Mouse (Mus musculus): Measurements from ENCODE around the gene Atad5.

DNA sequence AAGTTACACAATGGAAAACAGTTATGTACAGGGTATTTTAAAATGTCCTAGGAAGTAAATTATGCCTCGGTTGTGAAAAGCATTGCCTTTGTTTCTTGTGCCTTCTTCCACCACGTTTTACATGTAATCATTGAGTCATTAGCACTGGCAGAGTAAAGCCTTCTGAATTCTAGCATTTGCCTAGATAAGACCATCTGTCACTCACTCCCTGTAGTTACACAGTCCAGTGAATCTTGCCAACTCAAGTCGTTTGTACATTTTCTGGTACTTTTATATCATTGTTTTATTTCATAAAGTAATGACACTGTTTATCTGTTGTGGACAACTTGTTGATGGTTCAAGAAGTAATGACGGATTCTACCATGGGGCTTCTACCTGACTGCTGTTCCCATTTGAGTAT lies 45.5 kb downstream of the Atad5 start:
- no peak for TF ChIP-seq CTCF (IDR thresholded peaks at IDR 0.05; ENCODE audit: borderline replicate concordance, insufficient read depth, low read length)
- TF ChIP-seq POLR2A (IDR thresholded peaks at IDR 0.05; ENCODE audit: low read depth, low read length) = no peak
